Mouse (Mus musculus): Measurements from ENCODE around the gene C2cd2l. TPM values are rescaled to one million over a fixed set of nuclear protein-coding genes. Genes with fewer than 3 reads are reported as not detected.

Gene C2cd2l
- total RNA-seq, 2 experiments from 2014 or later = 197 to 228 TPM

- DNase-seq (ENCODE audit: low spot score in 2 of 2) = peak; percentile 61 to 80
These were observed 52.1 kb downstream of the C2cd2l start for GRCm38 (mm10) chr9:44268027-44268360.

GRCm38 (mm10) chr9:44267319-44268026, 52.6 kb downstream of the C2cd2l start:
- peak in 1 of 2 experiments; percentile 24 for DNase-seq (ENCODE audit: low spot score in 2 of 2)

GRCm38 (mm10) chr9:44266478-44267226, 53.4 kb downstream of the C2cd2l start:
- DNase-seq (ENCODE audit: low spot score in 2 of 2) = peak; percentile 45 to 68

GRCm38 (mm10) chr9:44261388-44261787, 58.7 kb downstream of the C2cd2l start:
- no peak for DNase-seq (ENCODE audit: low spot score in 2 of 2)

Small RNA genes within 50 kb of the gene (microRNA-seq; reads per million reads assigned to microRNA genes)
- gene Gm44335 = 0 reads per million in 2 experiments

Other genes with a start within 250 kb of the C2cd2l start
- gene Mfrp, start 218.6 kb downstream of the C2cd2l start, total RNA-seq (2021) = 1 to 10 TPM in 1 of 2 experiments, under 1 TPM in 1; 0.30 to 1.8 TPM
- 10 to 100 TPM; 16.9 to 21.2 TPM for gene C1qtnf5, start 213.0 kb downstream of the C2cd2l start, total RNA-seq (2021)
- under 1 TPM in 1 of 2 experiments, not detected in 1; 0.38 TPM for gene Gm49380, start 206.8 kb downstream of the C2cd2l start, total RNA-seq (2021)
- 10 to 100 TPM; 29.7 to 29.8 TPM for gene Rnf26, start 206.8 kb downstream of the C2cd2l start, total RNA-seq (2021)
- gene Mcam, start 185.8 kb downstream of the C2cd2l start, total RNA-seq (2021) = 10 to 100 TPM in 1 of 2 experiments, 1 to 10 TPM in 1; 7.9 to 11.3 TPM
- gene Cbl, start 86.2 kb downstream of the C2cd2l start, total RNA-seq (2021) = 10 to 100 TPM; 59.8 to 66.3 TPM
- gene Ccdc153, start 79.6 kb downstream of the C2cd2l start, total RNA-seq (2021) = 1 to 10 TPM; 4.7 to 6.1 TPM
- gene Pdzd3, start 68.8 kb downstream of the C2cd2l start, total RNA-seq (2021) = 1 to 10 TPM in 1 of 2 experiments, under 1 TPM in 1; 0.86 to 1.5 TPM
- gene Nlrx1, start 51.7 kb downstream of the C2cd2l start, total RNA-seq (2021) = 10 to 100 TPM; 10.0 to 11.8 TPM
- 10 to 100 TPM; 65.5 to 74.6 TPM for gene Abcg4, start 31.7 kb downstream of the C2cd2l start, total RNA-seq (2021)
- 10 to 100 TPM; 30.0 to 30.6 TPM for gene Hinfp, start 14.6 kb downstream of the C2cd2l start, total RNA-seq (2021)
- 10 to 100 TPM; 14.7 to 15.7 TPM for gene Dpagt1, start 5.7 kb upstream of the C2cd2l start, total RNA-seq (2021)
- 10 to 100 TPM; 46.1 to 47.7 TPM for gene H2afx, start 14.4 kb upstream of the C2cd2l start, total RNA-seq (2021)
- gene Hmbs, start 23.9 kb upstream of the C2cd2l start, total RNA-seq (2021) = 10 to 100 TPM; 18.9 to 21.2 TPM
- 10 to 100 TPM; 54.9 to 56.6 TPM for gene Vps11, start 41.4 kb upstream of the C2cd2l start, total RNA-seq (2021)
- gene Hyou1, start 59.2 kb upstream of the C2cd2l start, total RNA-seq (2021) = 100 to 1,000 TPM; 130 to 141 TPM
- 10 to 100 TPM; 27.4 to 28.9 TPM for gene Slc37a4, start 76.6 kb upstream of the C2cd2l start, total RNA-seq (2021)
- 100 to 1,000 TPM; 717 to 799 TPM for gene Rps25, start 86.9 kb upstream of the C2cd2l start, total RNA-seq (2021)
- 10 to 100 TPM; 70.1 to 72.2 TPM for gene Trappc4, start 87.3 kb upstream of the C2cd2l start, total RNA-seq (2021)
- gene Ccdc84, start 98.3 kb upstream of the C2cd2l start, total RNA-seq (2021) = 10 to 100 TPM; 19.0 to 21.1 TPM
- not detected for gene Foxr1, start 120.9 kb upstream of the C2cd2l start, total RNA-seq (2021)
- not detected for gene Upk2, start 134.7 kb upstream of the C2cd2l start, total RNA-seq (2021)
- 10 to 100 TPM; 64.0 to 72.3 TPM for gene Bcl9l, start 162.5 kb upstream of the C2cd2l start, total RNA-seq (2021)
- gene Cxcr5, start 241.6 kb upstream of the C2cd2l start, total RNA-seq (2021) = not detected